Mouse (Mus musculus) stomach, embryonic 16.5 days (tissue): Measurements from ENCODE around the gene Rpl12. TPM values are rescaled to one million over a fixed set of nuclear protein-coding genes. Genes with fewer than 3 reads are reported as not detected.

ENCODE experiments used
- ATAC-seq: fragments of 200-750 bp; cut with Nextera tagmentation; 2 replicates; pipeline ENCODE4 v1.8.0; 2017; ENCODE audit warnings: moderate number of reproducible peaks, moderate TSS enrichment; ENCODE audit not compliant: insufficient read depth, low FRiP score
- H3K27ac ChIP-seq: fragments of 300-500 bp; sonication (generic); 2 replicates; pipeline ENCODE4 v1.5.1; 2014; ENCODE audit warnings: low read length
- H3K27me3 ChIP-seq: fragments of 300-500 bp; sonication (generic); 2 replicates; pipeline ENCODE4 v1.6.1; 2014; ENCODE audit warnings: low read length, control low read depth, mixed read lengths; ENCODE audit not compliant: control insufficient read depth, insufficient read depth
- H3K36me3 ChIP-seq: fragments of 300-500 bp; sonication (generic); 2 replicates; pipeline ENCODE4 v1.6.1; 2014; ENCODE audit warnings: low read length; ENCODE audit not compliant: control insufficient read depth, insufficient read depth
- H3K4me1 ChIP-seq: fragments of 300-500 bp; sonication (generic); 2 replicates; pipeline ENCODE4 v1.6.1; 2014; ENCODE audit warnings: low read length, control low read depth, mixed read lengths; ENCODE audit not compliant: control insufficient read depth, insufficient read depth
- H3K4me2 ChIP-seq: fragments of 300-500 bp; sonication (generic); 2 replicates; pipeline ENCODE4 v1.6.1; 2014; ENCODE audit warnings: low read depth, low read length, mixed read lengths
- H3K4me3 ChIP-seq: fragments of 300-500 bp; sonication (generic); replicated peaks from 2 replicates; pipeline ENCODE4 v1.5.1; 2014; ENCODE audit warnings: mild to moderate bottlenecking, low read length
- H3K9ac ChIP-seq: fragments of 300-500 bp; sonication (generic); 2 replicates; pipeline ENCODE4 v1.6.1; 2014; ENCODE audit warnings: low read length
- H3K9me3 ChIP-seq: fragments of 300-500 bp; sonication (generic); replicated peaks from 2 replicates; pipeline ENCODE4 v1.6.1; 2016; ENCODE audit warnings: low read length, control low read depth; ENCODE audit not compliant: control insufficient read depth
- WGBS: fragments of 180-500 bp; shearing (Covaris S2); extraction: QIAGEN DNeasy Blood & Tissue Kit; methylation state at CpG from one replicate; pipeline ENCODE4 v1.1.7; 2014; 5-methylcytosine and 5-hydroxymethylcytosine counted together
- polyA plus RNA-seq: library from polyadenylated mRNA; unstranded; fragments of >200 nt; fragmentation: Nextera tagmentation; extraction: Ambion mirVana; gene quantifications from 2 replicates; pipeline ENCODE4 v1.2.1, GENCODE M21; 2015

Rpl12 gene
- polyA plus RNA-seq, 1 experiment from 2014 or later = 174 TPM

DNA sequence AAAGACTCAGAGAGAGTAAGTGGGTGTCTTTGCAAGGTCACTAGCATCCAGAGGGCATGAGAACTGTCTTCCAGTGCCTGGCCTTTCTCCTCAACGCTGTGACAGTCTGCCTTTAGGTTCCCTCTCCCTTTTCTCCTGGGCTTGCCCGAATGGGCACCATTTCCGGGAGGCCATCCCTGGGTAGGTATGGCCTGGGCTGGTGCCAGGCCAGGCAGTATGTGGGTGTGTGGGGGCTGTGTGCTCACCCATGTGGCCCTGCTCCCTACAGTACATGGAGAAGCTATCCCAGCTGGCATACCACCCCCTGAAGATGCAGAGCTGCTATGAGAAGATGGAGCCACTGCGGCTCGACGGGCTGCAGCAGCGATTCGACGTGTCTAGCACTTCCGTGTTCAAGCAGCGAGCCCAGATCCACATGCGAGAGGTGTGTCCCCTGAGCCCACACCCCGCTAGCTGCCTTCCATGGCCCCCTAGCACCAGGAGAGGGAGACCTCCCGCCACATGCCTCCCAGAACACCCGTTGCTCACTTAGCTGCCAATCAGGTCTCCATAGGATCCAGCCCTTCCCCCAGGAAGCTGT, 39.5 kb upstream of the Rpl12 start:
- ATAC-seq = no peak
- Histone ChIP-seq H3K27ac (no peak overlapping the region), H3K36me3 (peaks cover 36% of the 10 kb centered on the region), H3K9ac (no peak overlapping the region), H3K27me3 (no peaks in the 10 kb centered on the region), H3K4me3 (no peak overlapping the region), H3K4me2 (no peak overlapping the region), H3K4me1 (no peaks in the 10 kb centered on the region), H3K9me3 (no peaks in the 10 kb centered on the region)
- 92% methylated on average over 15 of the region's 15 CpGs for WGBS

DNA sequence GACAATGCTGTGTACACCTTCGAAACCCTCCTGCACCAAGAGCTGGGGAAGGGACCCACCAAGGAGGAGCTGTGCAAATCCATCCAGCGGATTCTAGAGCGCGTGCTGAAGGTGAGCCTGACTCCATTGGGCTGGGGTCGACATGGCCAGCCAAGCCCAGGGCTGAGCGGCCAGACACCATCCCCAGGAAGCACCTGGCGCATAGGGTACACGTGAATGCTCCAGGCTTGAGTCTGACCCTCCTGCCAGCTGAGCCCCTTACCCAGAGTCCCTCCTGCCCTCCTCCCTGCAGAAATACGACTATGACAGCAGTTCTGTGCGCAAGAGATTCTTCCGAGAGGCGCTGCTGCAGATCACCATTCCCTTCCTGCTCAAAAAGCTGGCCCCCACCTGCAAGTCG, 38.8 kb upstream of the Rpl12 start:
- Histone ChIP-seq H3K4me3 (no peak overlapping the region), H3K27ac (no peak overlapping the region), H3K36me3 (peaks cover 36% of the 10 kb centered on the region), H3K27me3 (no peaks in the 10 kb centered on the region), H3K4me2 (no peak overlapping the region), H3K9ac (no peak overlapping the region), H3K9me3 (no peaks in the 10 kb centered on the region), H3K4me1 (no peaks in the 10 kb centered on the region)
- no peak for ATAC-seq
- 89% methylated on average over 13 of the region's 13 CpGs for WGBS

DNA sequence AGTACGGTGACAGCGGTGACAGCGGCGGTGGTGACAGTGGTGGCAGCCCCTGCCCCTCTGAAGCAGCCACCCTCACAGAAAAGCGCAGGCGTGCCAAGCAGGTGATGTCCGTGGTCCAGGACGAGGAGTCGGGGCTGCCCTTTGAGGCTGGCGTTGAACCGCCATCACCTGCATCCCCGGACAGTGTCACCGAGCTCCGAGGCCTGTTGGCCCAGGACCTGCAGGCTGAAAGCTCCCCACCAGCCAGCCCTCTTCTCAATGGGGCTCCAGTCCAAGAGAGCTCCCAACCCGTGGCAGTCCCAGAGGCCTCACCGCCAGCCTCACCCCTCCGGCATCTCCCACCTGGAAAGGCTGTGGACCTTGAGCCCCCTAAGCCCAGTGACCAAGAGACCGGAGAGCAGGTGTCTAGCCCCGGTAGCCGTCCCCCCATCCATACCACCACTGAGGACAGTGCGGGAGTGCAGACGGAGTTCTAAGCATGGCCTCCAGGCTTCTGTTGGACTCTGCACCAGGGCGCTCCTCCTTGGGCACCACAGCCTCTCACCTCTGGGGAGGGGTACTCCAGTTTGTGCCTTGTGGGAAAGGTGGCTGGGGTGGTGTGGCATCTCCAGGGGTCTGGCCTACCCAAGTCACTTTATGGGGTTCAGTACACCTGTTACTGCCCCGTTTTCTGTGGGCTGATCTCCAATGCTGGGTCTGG, 37.7 kb upstream of the Rpl12 start:
- Histone ChIP-seq H3K9ac (no peak overlapping the region), H3K36me3 (peaks cover 31% of the 10 kb centered on the region), H3K4me1 (peaks cover 4% of the 10 kb centered on the region; the same call in 1 of the 2 replicates), H3K27ac (no peak overlapping the region), H3K27me3 (no peaks in the 10 kb centered on the region), H3K9me3 (no peaks in the 10 kb centered on the region), H3K4me2 (no peak overlapping the region), H3K4me3 (no peak overlapping the region)
- no peak for ATAC-seq
- WGBS = 93% methylated on average over 24 of the region's 24 CpGs

GRCm38 (mm10) chr2:32924306-32924844, 37.0 kb upstream of the Rpl12 start:
- H3K9me3 ChIP-seq = no peaks in the 10 kb centered on the region
- peaks cover 4% of the 10 kb centered on the region; the same call in 1 of the 2 replicates for H3K4me1 ChIP-seq
- H3K27ac ChIP-seq = no peak overlapping the region
- no peak for ATAC-seq
- H3K9ac ChIP-seq = no peak overlapping the region
- H3K4me3 ChIP-seq = no peak overlapping the region
- 75% methylated on average over 10 of the region's 10 CpGs for WGBS
- no peak overlapping the region for H3K4me2 ChIP-seq
- H3K36me3 ChIP-seq = peaks cover 28% of the 10 kb centered on the region
- no peaks in the 10 kb centered on the region for H3K27me3 ChIP-seq

- H3K27me3 ChIP-seq = no peaks in the 10 kb centered on the region
- WGBS = 86% methylated on average over 12 of the region's 12 CpGs
- peaks cover 4% of the 10 kb centered on the region; the same call in 1 of the 2 replicates for H3K4me1 ChIP-seq
- H3K4me2 ChIP-seq = no peak overlapping the region
- no peak overlapping the region for H3K27ac ChIP-seq
- H3K9me3 ChIP-seq = no peaks in the 10 kb centered on the region
- ATAC-seq = no peak
- H3K4me3 ChIP-seq = no peak overlapping the region
- peaks cover 18% of the 10 kb centered on the region for H3K36me3 ChIP-seq
- no peak overlapping the region for H3K9ac ChIP-seq
Observed at GRCm38 (mm10) chr2:32926330-32927075, 34.9 kb upstream of the Rpl12 start.

DNA sequence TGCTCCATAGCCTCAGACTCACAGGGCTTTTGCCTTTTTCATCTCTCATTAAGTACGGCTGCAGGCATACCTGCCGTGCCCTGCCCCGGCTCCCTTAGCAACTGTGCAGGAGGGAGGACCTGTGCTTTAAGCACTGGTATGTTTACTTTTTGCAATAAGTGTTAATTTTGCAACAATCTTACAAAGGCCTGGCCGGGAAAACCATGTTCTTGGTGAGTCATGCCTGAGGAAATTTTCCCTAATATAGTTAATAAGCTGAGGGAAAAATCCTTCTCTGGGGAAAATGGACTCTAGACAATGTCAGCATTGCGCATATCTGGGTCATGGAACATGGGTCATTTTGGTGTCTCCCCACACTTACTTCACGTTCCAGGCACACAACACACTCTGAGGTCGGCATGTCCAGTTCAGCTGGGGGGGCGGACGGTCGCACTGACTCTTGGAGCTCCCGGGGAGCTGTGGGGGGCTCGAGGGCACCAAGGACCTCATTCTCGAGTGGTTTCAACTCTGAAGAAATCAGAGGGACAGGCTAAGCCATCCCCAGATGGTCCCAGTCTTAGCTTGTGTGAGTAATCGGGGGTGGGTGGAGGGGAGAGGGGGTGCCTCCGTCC, 33.6 kb upstream of the Rpl12 start:
- peaks cover 4% of the 10 kb centered on the region; the same call in 1 of the 2 replicates for H3K4me1 ChIP-seq
- peaks cover 8% of the 10 kb centered on the region; the same call in 1 of the 2 replicates for H3K36me3 ChIP-seq
- no peaks in the 10 kb centered on the region for H3K9me3 ChIP-seq
- H3K9ac ChIP-seq = no peak overlapping the region; the same call in 1 of the 2 replicates
- H3K4me3 ChIP-seq = no peak overlapping the region
- ATAC-seq = no peak
- peak overlapping the region; percentile 71 for H3K27ac ChIP-seq
- WGBS = 55% methylated on average over 15 of the region's 15 CpGs
- no peaks in the 10 kb centered on the region for H3K27me3 ChIP-seq
- H3K4me2 ChIP-seq = no peak overlapping the region

GRCm38 (mm10) chr2:32928235-32928946, 33.0 kb upstream of the Rpl12 start:
- H3K36me3 ChIP-seq = peaks cover 5% of the 10 kb centered on the region; the same call in 1 of the 2 replicates
- no peaks in the 10 kb centered on the region for H3K9me3 ChIP-seq
- H3K9ac ChIP-seq = no peak overlapping the region; the same call in 1 of the 2 replicates
- no peaks in the 10 kb centered on the region for H3K27me3 ChIP-seq
- H3K4me2 ChIP-seq = no peak overlapping the region
- peak; percentile 70 for ATAC-seq
- peaks cover 4% of the 10 kb centered on the region; the same call in 1 of the 2 replicates for H3K4me1 ChIP-seq
- WGBS = 28% methylated on average over 10 of the region's 10 CpGs
- no peak overlapping the region for H3K4me3 ChIP-seq
- H3K27ac ChIP-seq = peak overlapping the region; percentile 71

DNA sequence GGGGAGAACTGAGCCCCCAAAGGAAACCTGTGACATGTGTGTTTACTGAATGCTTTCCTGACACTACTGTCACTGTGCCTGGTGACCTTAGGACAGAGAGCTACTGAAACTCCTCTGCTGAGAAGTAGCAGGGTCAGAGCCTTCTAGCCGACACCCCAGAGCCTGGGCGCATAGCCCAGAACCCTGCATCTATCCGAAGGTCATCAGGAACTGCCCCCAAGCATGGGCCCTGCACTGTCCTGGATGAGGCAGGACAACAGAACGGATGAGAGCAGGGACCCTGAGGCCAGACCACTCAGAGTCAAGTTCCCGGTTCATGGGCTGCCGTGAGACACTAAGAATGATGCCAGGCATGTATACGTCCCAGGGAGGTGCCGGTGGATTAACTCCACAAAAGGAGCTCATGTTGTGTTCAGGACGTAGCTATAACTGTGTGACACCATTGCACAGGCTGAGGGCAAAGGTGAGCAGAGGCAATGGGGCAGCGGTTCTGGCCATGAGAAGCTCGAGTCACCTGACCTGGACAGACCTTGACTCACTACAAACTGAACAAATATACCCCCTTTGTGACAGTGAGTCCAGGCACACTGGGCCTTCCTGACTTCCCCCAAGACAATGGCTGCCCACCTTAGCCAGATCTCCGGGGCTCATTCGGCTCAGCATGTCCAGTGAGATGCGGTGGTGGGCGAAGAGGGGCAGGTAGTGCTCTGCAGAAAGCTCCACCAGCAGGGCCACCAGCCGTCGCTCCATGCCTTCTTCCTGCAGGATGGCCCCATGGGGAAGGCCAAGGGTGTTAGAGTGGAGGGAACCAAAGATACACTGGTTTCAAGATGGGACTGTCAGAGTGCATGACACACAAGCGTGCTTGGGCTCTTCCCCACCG, 32.2 kb upstream of the Rpl12 start:
- WGBS = 81% methylated on average over 19 of the region's 19 CpGs
- ATAC-seq = no peak
- Histone ChIP-seq H3K9ac (no peak overlapping the region), H3K4me1 (peaks cover 4% of the 10 kb centered on the region; the same call in 1 of the 2 replicates), H3K36me3 (no peaks in the 10 kb centered on the region; the same call in 1 of the 2 replicates), H3K4me3 (no peak overlapping the region), H3K27ac (no peak overlapping the region), H3K27me3 (no peaks in the 10 kb centered on the region), H3K4me2 (no peak overlapping the region), H3K9me3 (no peaks in the 10 kb centered on the region)
